Mouse (Mus musculus) megakaryocyte, embryonic 14.5 days (primary cell): ENCODE results near the gene Rffl.

Experiments used
- FLI1 ChIP-seq: IDR thresholded peaks from 2 replicates; pipeline ENCODE4 v1.6.1; 2012; ENCODE audit warnings: low read length, inconsistent platforms, mixed read lengths
- GATA1 ChIP-seq: IDR thresholded peaks from 3 replicates; pipeline ENCODE4 v1.6.1; 2012; ENCODE audit warnings: mixed read lengths, low read length, inconsistent platforms, borderline replicate concordance

- no peak for TF ChIP-seq FLI1
- TF ChIP-seq GATA1: no peak
Measured at GRCm38 (mm10) chr11:82845415-82846078, 25.5 kb downstream of the Rffl start.
